Comparison of ENCODE assay signal across 15 mouse cellular contexts in genomic region chr5:8362361-8362760, GRCm38 (mm10). TPM values are rescaled to one million over a fixed set of nuclear protein-coding genes. Genes with fewer than 3 reads are reported as not detected.
DNase-seq lines count a peak whose midpoint lies in the region; ATAC-seq lines count a peak whose summit lies in the region.
"Had no signal": no experiment of that assay in that cellular context is flagged by ENCODE, and none has a peak within 500 bp of the region (broad histone marks: within the 10 kb centered on the region; RNA-seq: fewer than 3 reads in every experiment).

No protein-coding gene starts in this region.

- no peak overlapping the region for H3K4me2 ChIP-seq in hindbrain, embryonic 11.5 days (replicated peaks; ENCODE audit: low read depth, low read length)
- no peak overlapping the region for H3K4me2 ChIP-seq in midbrain, embryonic 14.5 days (ENCODE audit: low read length)
- no peak overlapping the region for H3K4me2 ChIP-seq in forebrain, embryonic 12.5 days
- H3K4me2 ChIP-seq: limb, embryonic 15.5 days had no signal

- WGBS in hindbrain, embryonic 11.5 days, result 72% methylated on average over 1 of the region's 1 CpGs
- 63% methylated on average over 1 of the region's 1 CpGs for WGBS in hindbrain, embryonic 10.5 days
- 78% methylated on average over 1 of the region's 1 CpGs for WGBS in midbrain, embryonic 14.5 days
- WGBS in midbrain, embryonic 10.5 days, result 56% methylated on average over 1 of the region's 1 CpGs
- 79% methylated on average over 1 of the region's 1 CpGs for WGBS in forebrain, embryonic 12.5 days

- no peak overlapping the region for H3K4me3 ChIP-seq in hindbrain, embryonic 11.5 days (ENCODE audit: low read depth, low read length)
- no peak overlapping the region for H3K4me3 ChIP-seq in hindbrain, embryonic 10.5 days
- H3K4me3 ChIP-seq in midbrain, embryonic 14.5 days (replicated peaks; ENCODE audit: low read depth, low read length), result no peak overlapping the region
- H3K4me3 ChIP-seq in midbrain, embryonic 10.5 days, result no peak overlapping the region
- H3K4me3 ChIP-seq in forebrain, embryonic 12.5 days (replicated peaks), result no peak overlapping the region
- H3K4me3 ChIP-seq: limb, embryonic 15.5 days had no signal

- H3K4me1 ChIP-seq in hindbrain, embryonic 11.5 days (replicated peaks; ENCODE audit: control insufficient read depth, insufficient read depth, low read length), result no peaks in the 10 kb centered on the region
- H3K4me1 ChIP-seq in hindbrain, embryonic 10.5 days (replicated peaks), result peaks cover 10% of the 10 kb centered on the region
- 0 out of 2 replicates have a peak, but pooled peaks cover 5% of the 10 kb centered on the region for H3K4me1 ChIP-seq in midbrain, embryonic 14.5 days (ENCODE audit: control insufficient read depth, insufficient read depth, low read length)
- peaks cover 16% of the 10 kb centered on the region for H3K4me1 ChIP-seq in midbrain, embryonic 10.5 days
- H3K4me1 ChIP-seq in forebrain, embryonic 12.5 days, result peaks cover 5% of the 10 kb centered on the region; the same call in 1 of the 2 replicates

- H3K9ac ChIP-seq in hindbrain, embryonic 11.5 days (ENCODE audit: low read depth, low read length), result no peak overlapping the region
- H3K9ac ChIP-seq in midbrain, embryonic 14.5 days (replicated peaks; ENCODE audit: low read length), result no peak overlapping the region
- H3K9ac ChIP-seq in forebrain, embryonic 12.5 days, result no peak overlapping the region
- H3K9ac ChIP-seq: limb, embryonic 15.5 days had no signal

- H3K9me3 ChIP-seq in hindbrain, embryonic 11.5 days (ENCODE audit: control insufficient read depth, low read length), result no peaks in the 10 kb centered on the region
- H3K9me3 ChIP-seq in hindbrain, embryonic 10.5 days, result no peaks in the 10 kb centered on the region
- H3K9me3 ChIP-seq in midbrain, embryonic 14.5 days (ENCODE audit: control insufficient read depth, low read length), result no peaks in the 10 kb centered on the region
- no peaks in the 10 kb centered on the region for H3K9me3 ChIP-seq in midbrain, embryonic 10.5 days (replicated peaks)
- no peaks in the 10 kb centered on the region for H3K9me3 ChIP-seq in forebrain, embryonic 12.5 days
- H3K9me3 ChIP-seq: limb, embryonic 15.5 days had no signal

- H3K27ac ChIP-seq in hindbrain, embryonic 11.5 days (ENCODE audit: low read depth, low read length), result no peak overlapping the region
- H3K27ac ChIP-seq in hindbrain, embryonic 10.5 days, result no peak overlapping the region
- no peak overlapping the region for H3K27ac ChIP-seq in midbrain, embryonic 14.5 days (replicated peaks; ENCODE audit: low read depth, low read length)
- H3K27ac ChIP-seq in midbrain, embryonic 10.5 days (replicated peaks), result no peak overlapping the region
- no peak overlapping the region for H3K27ac ChIP-seq in forebrain, embryonic 12.5 days
- H3K27ac ChIP-seq: limb, embryonic 15.5 days had no signal

- no peaks in the 10 kb centered on the region for H3K27me3 ChIP-seq in hindbrain, embryonic 11.5 days (ENCODE audit: control insufficient read depth, insufficient read depth, low read length)
- peaks cover 4% of the 10 kb centered on the region; the same call in 1 of the 2 replicates for H3K27me3 ChIP-seq in hindbrain, embryonic 10.5 days (ENCODE audit: insufficient read depth, poor library complexity, severe bottlenecking)
- no peaks in the 10 kb centered on the region for H3K27me3 ChIP-seq in midbrain, embryonic 14.5 days (ENCODE audit: control insufficient read depth, insufficient read depth, low read length)
- H3K27me3 ChIP-seq in midbrain, embryonic 10.5 days (ENCODE audit: low read depth, poor library complexity, severe bottlenecking), result peaks cover 8% of the 10 kb centered on the region; the same call in 1 of the 2 replicates
- no peaks in the 10 kb centered on the region for H3K27me3 ChIP-seq in forebrain, embryonic 12.5 days
- H3K27me3 ChIP-seq: limb, embryonic 15.5 days had no signal

- H3K36me3 ChIP-seq in hindbrain, embryonic 11.5 days (ENCODE audit: control insufficient read depth, insufficient read depth, low read length), result no peaks in the 10 kb centered on the region
- no peaks in the 10 kb centered on the region for H3K36me3 ChIP-seq in hindbrain, embryonic 10.5 days
- H3K36me3 ChIP-seq in midbrain, embryonic 14.5 days (ENCODE audit: control insufficient read depth, insufficient read depth, low read length), result no peaks in the 10 kb centered on the region
- no peaks in the 10 kb centered on the region for H3K36me3 ChIP-seq in midbrain, embryonic 10.5 days
- no peaks in the 10 kb centered on the region for H3K36me3 ChIP-seq in forebrain, embryonic 12.5 days (replicated peaks)
- H3K36me3 ChIP-seq: limb, embryonic 15.5 days had no signal

- DNase-seq in hindbrain, embryonic 11.5 days (ENCODE audit: low spot score), result peak; percentile 9
- DNase-seq in hindbrain, embryonic 10.5 days (ENCODE audit: low spot score), result no peak
- DNase-seq in midbrain, embryonic 14.5 days, result peak; percentile 63
- no peak for DNase-seq in midbrain, embryonic 10.5 days (ENCODE audit: low spot score)
- DNase-seq in adipocyte (ENCODE audit: low spot score), result peak; percentile 49
- peak; percentile 46 for DNase-seq in retina, embryonic 14.5 days (ENCODE audit: low spot score)
- DNase-seq in spleen, postnatal 10 days (ENCODE audit: low spot score in 2 of 2), result no peak
- DNase-seq: adrenal gland, postnatal 14 days; cerebellum, adult 11 months; gastrocnemius, postnatal 10 days; kidney, adult 8-10 months; layer of hippocampus, adult 9-11 months; right cerebral cortex, adult 18-20 months had no signal

- ATAC-seq in hindbrain, embryonic 11.5 days (ENCODE audit: low FRiP score), result no peak
- no peak for ATAC-seq in midbrain, embryonic 14.5 days (ENCODE audit: low FRiP score, low TSS enrichment)
- ATAC-seq in forebrain, embryonic 12.5 days (ENCODE audit: low FRiP score), result no peak

RNA-seq across cellular contexts. Expression of gene Adam22, which starts 5.6 kb away (rescaled TPM):
- polyA plus RNA-seq in hindbrain, embryonic 11.5 days (2014; fragmentation: Nextera tagmentation; extraction: Ambion mirVana), result 15.9 and 16.7 TPM in 2 replicates
- polyA plus RNA-seq in hindbrain, embryonic 10.5 days (2016; fragmentation: Nextera tagmentation; extraction: Ambion mirVana), result 6.9 and 10.6 TPM in 2 replicates
- 41.8 and 48.9 TPM in 2 replicates for polyA plus RNA-seq in midbrain, embryonic 14.5 days (2014; fragmentation: Nextera tagmentation; extraction: Ambion mirVana)
- polyA plus RNA-seq in midbrain, embryonic 10.5 days (2016; fragmentation: Nextera tagmentation; extraction: Ambion mirVana), result 5.6 and 9.5 TPM in 2 replicates
- 23.8 and 24.3 TPM in 2 replicates for polyA plus RNA-seq in forebrain, embryonic 12.5 days (2016; fragmentation: Nextera tagmentation; extraction: Ambion mirVana)

Comparison
In these comparisons a context has a peak if more than half of its experiments do, and no peak if none do; other contexts are left out.
1. DNase-seq: peak in hindbrain, embryonic 11.5 days (single experiment), midbrain, embryonic 14.5 days (single experiment), adipocyte (single experiment) and retina, embryonic 14.5 days (single experiment); none in hindbrain, embryonic 10.5 days (single experiment), midbrain, embryonic 10.5 days (single experiment) and spleen, postnatal 10 days (0 of 2).